Mouse (Mus musculus): ENCODE measurements around the gene Bsn.

- TF ChIP-seq CTCF (IDR thresholded peaks at IDR 0.05; ENCODE audit: extremely low read depth, insufficient read depth, low read length): no peak
- no peak for TF ChIP-seq POLR2A (IDR thresholded peaks at IDR 0.05; ENCODE audit: extremely low read depth, insufficient read depth, low read length)
Observed at GRCm38 (mm10) chr9:108083561-108083960, 106.6 kb downstream of the Bsn start.

All from cortical plate, adult 2 months (tissue).